Mouse (Mus musculus) adrenal gland, adult 2 months (tissue): ENCODE data around the gene Gm20870. TPM values are rescaled to one million over a fixed set of nuclear protein-coding genes. Genes with fewer than 3 reads are reported as not detected.
"Not testable (repeated sequence)": the region's sequence is repeated elsewhere in the genome, so short reads cannot be mapped to it uniquely, and the experiment has no call there.

Experiments
- DNase-seq: peaks from one replicate; pipeline ENCODE4 v3.0.0; 2021
- long read RNA-seq: library from polyadenylated mRNA; stranded (forward); transcript quantifications from one replicate; pipeline ENCODE4 v2.0.0, GENCODE M21; 2021
- polyA plus RNA-seq: library from polyadenylated mRNA; depleted of rRNA; stranded (reverse); fragments of >200 nt; gene quantifications from 2 replicates; pipeline ENCODE4 v1.2.3, GENCODE M21; 2012; rRNA removed
- total RNA-seq, 2 experiments: library from RNA; stranded (reverse); gene quantifications; 2 replicates each; pipeline ENCODE4 v1.2.3; 2021

The Gm20870 gene
- total RNA-seq, result not detected
- polyA plus RNA-seq, result not detected in 2 replicates
- long read RNA-seq, result 0 reads

- not testable (repeated sequence) for DNase-seq
Measured at GRCm38 (mm10) chrY:71691743-71692142, at the start of gene Gm20870. Gene Gm20870 (plus strand): TSS chrY:71692043.

Other genes starting within 250 kb of the Gm20870 start
- not detected for gene Gm20869, start 222.6 kb upstream of the Gm20870 start, total RNA-seq
- not detected in 2 replicates for gene Gm20869, start 222.6 kb upstream of the Gm20870 start, polyA plus RNA-seq